Mouse (Mus musculus) small intestine, adult 2 months (tissue): ENCODE results near the gene Setd4. TPM values are rescaled to one million over a fixed set of nuclear protein-coding genes. Genes with fewer than 3 reads are reported as not detected.

Experiments
- H3K27ac ChIP-seq: fragments of 200-500 bp; 2 replicates; pipeline ENCODE4 v1.5.1; 2012; ENCODE audit warnings: low read depth, low read length, control low read depth, inconsistent platforms; ENCODE audit not compliant: insufficient read depth
- H3K27me3 ChIP-seq: fragments of 200-500 bp; 2 replicates; pipeline ENCODE4 v1.6.1; 2012; ENCODE audit warnings: mild to moderate bottlenecking, moderate library complexity, low read length, inconsistent platforms; ENCODE audit not compliant: control insufficient read depth, insufficient read depth
- H3K36me3 ChIP-seq: fragments of 200-500 bp; 2 replicates; pipeline ENCODE4 v1.6.1; 2012; ENCODE audit warnings: mild to moderate bottlenecking, low read length, control low read depth, inconsistent platforms; ENCODE audit not compliant: control insufficient read depth, insufficient read depth
- H3K4me1 ChIP-seq: fragments of 200-500 bp; 2 replicates; pipeline ENCODE4 v1.6.1; 2012; ENCODE audit warnings: low read length, inconsistent platforms, mixed read lengths; ENCODE audit not compliant: control insufficient read depth, insufficient read depth, insufficient read length
- H3K4me3 ChIP-seq: fragments of 200-500 bp; 2 replicates; pipeline ENCODE4 v1.5.1; 2012; ENCODE audit warnings: low read depth, mild to moderate bottlenecking, control low read depth, inconsistent platforms, low read length, moderate library complexity
- CTCF ChIP-seq: fragments of 200-500 bp; IDR thresholded peaks from 2 replicates; pipeline ENCODE4 v1.5.1; 2012; ENCODE audit warnings: low read depth, mild to moderate bottlenecking, control low read depth, inconsistent platforms, low read length, moderate library complexity, mixed read lengths; ENCODE audit not compliant: insufficient replicate concordance, insufficient read length; ENCODE audit errors: extremely low read depth
- POLR2A ChIP-seq: fragments of 200-500 bp; IDR thresholded peaks from 2 replicates; pipeline ENCODE4 v1.6.1; 2012; ENCODE audit warnings: low read depth, mild to moderate bottlenecking, control low read depth, inconsistent platforms, low read length, moderate library complexity
- WGBS: fragments of 180-500 bp; shearing (Covaris S2); methylation state at CpG from one replicate; pipeline ENCODE4 v1.1.7; 2018; 5-methylcytosine and 5-hydroxymethylcytosine counted together
- polyA plus RNA-seq: library from polyadenylated mRNA; depleted of rRNA; stranded (reverse); fragments of >200 nt; gene quantifications from 2 replicates; pipeline ENCODE4 v1.2.3, GENCODE M21; 2012; rRNA removed

Setd4 gene
- polyA plus RNA-seq, 1 experiment = 2.4 TPM

GRCm38 (mm10) chr16:93544931-93545330, 58.9 kb downstream of the Setd4 start:
- no peaks in the 10 kb centered on the region for H3K36me3 ChIP-seq
- 88% methylated on average over 4 of the region's 4 CpGs for WGBS
- no peaks in the 10 kb centered on the region; the same call in 1 of the 2 replicates for H3K4me1 ChIP-seq

GRCm38 (mm10) chr16:93543704-93544103, 60.2 kb downstream of the Setd4 start:
- Histone ChIP-seq H3K27me3 (no peaks in the 10 kb centered on the region), H3K4me3 (no peak overlapping the region), H3K27ac (no peak overlapping the region), H3K36me3 (no peaks in the 10 kb centered on the region), H3K4me1 (no peaks in the 10 kb centered on the region; the same call in 1 of the 2 replicates)
- 1% methylated on average over 8 of the region's 8 CpGs for WGBS
- TF ChIP-seq CTCF (peak; percentile 41; the same call in 1 of the 2 replicates), POLR2A (no peak)

More at GRCm38 (mm10) chr16:93544931-93545330, 58.9 kb downstream of the Setd4 start:
- Histone ChIP-seq H3K27ac (no peak overlapping the region), H3K4me3 (no peak overlapping the region), H3K27me3 (no peaks in the 10 kb centered on the region)
- no peak for TF ChIP-seq POLR2A
- TF ChIP-seq CTCF = no peak

- no peak for TF ChIP-seq CTCF
- TF ChIP-seq POLR2A = no peak
- Histone ChIP-seq H3K27ac (no peak overlapping the region), H3K4me3 (no peak overlapping the region), H3K4me1 (no peaks in the 10 kb centered on the region; the same call in 1 of the 2 replicates), H3K27me3 (no peaks in the 10 kb centered on the region), H3K36me3 (no peaks in the 10 kb centered on the region)
- 13% methylated on average over 3 of the region's 3 CpGs for WGBS
Measured at GRCm38 (mm10) chr16:93539891-93540290, 64.0 kb downstream of the Setd4 start.

- 39% methylated on average over 6 of the region's 6 CpGs for WGBS
- Histone ChIP-seq H3K4me1 (no peaks in the 10 kb centered on the region; the same call in 1 of the 2 replicates), H3K27ac (no peak overlapping the region), H3K36me3 (no peaks in the 10 kb centered on the region), H3K27me3 (no peaks in the 10 kb centered on the region), H3K4me3 (no peak overlapping the region)
- TF ChIP-seq POLR2A (no peak), CTCF (no peak)
Measured at GRCm38 (mm10) chr16:93535151-93535853, 68.6 kb downstream of the Setd4 start.

Other genes with a start within 250 kb of the Setd4 start
- gene Cbr1, start 1.8 kb upstream of the Setd4 start, polyA plus RNA-seq = 352 and 389 TPM in 2 replicates
- gene Gm5678, start 24.0 kb upstream of the Setd4 start, polyA plus RNA-seq = not detected in 2 replicates
- gene Cbr3, start 79.2 kb upstream of the Setd4 start, polyA plus RNA-seq = 4.0 and 39.0 TPM in 2 replicates
- gene Dop1b, start 107.8 kb upstream of the Setd4 start, polyA plus RNA-seq = 42.9 and 94.1 TPM in 2 replicates
- gene Morc3, start 228.1 kb upstream of the Setd4 start, polyA plus RNA-seq = 1.8 and 2.7 TPM in 2 replicates